Mouse (Mus musculus) left cerebral cortex, adult 2 months (tissue): ENCODE measurements around the gene Dusp16. TPM values are rescaled to one million over a fixed set of nuclear protein-coding genes. Genes with fewer than 3 reads are reported as not detected.

Experiments
- DNase-seq, 2 experiments: peaks; one replicate each; pipeline ENCODE4 v3.0.0; 2021 to 2022; ENCODE audit warnings: low spot score in 2 of 2, mixed read lengths in 1 of 2; ENCODE audit errors: extremely low spot score in 1 of 2
- H3K27ac ChIP-seq: fragments of 200-600 bp; 2 replicates; pipeline ENCODE4 v1.8.1; 2022
- H3K4me3 ChIP-seq: fragments of 200-600 bp; 2 replicates; pipeline ENCODE4 v1.8.1; 2022
- CTCF ChIP-seq: fragments of 200-600 bp; IDR thresholded peaks from 2 replicates; pipeline ENCODE4 v1.8.1; 2022; ENCODE audit warnings: antibody characterized with exemption, mild to moderate bottlenecking, moderate library complexity
- intact Hi-C: fragments of 180-260 bp; cut with DNase I; formaldehyde crosslinking; loops from one replicate; pipeline ENCODE4 v1.15.1; 2025
- total RNA-seq, 2 experiments: library from RNA; stranded (reverse); gene quantifications; 2 replicates each; pipeline ENCODE4 v1.2.3; 2021

The Dusp16 gene
- total RNA-seq, 2 experiments from 2014 or later, result 9.9 to 11.2 TPM

DNA sequence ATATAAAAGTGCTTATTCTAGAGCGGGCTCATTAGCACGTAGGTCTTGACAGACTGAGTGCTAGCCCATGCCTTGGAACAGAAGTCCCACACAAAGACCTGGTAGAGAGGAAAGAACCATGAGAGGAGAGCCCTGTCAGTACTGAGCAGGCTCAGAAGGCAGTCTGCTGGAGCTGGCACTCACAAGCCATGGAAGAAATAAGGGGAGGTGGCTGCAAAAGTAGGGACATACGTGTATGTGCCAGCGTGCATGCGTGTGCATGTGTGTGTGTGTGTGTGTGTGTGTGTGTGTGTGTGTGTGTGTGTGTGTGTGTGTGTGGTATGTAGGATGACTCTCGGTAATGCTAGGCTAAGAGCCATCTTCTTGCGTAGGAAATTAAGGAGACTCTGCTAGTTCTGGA is 69.1 kb downstream of the Dusp16 start:
- intact Hi-C loops, result no loop called here
- no peak for TF ChIP-seq CTCF
- no peak overlapping the region for H3K27ac ChIP-seq
- no peak for DNase-seq
- H3K4me3 ChIP-seq, result no peak overlapping the region

DNA sequence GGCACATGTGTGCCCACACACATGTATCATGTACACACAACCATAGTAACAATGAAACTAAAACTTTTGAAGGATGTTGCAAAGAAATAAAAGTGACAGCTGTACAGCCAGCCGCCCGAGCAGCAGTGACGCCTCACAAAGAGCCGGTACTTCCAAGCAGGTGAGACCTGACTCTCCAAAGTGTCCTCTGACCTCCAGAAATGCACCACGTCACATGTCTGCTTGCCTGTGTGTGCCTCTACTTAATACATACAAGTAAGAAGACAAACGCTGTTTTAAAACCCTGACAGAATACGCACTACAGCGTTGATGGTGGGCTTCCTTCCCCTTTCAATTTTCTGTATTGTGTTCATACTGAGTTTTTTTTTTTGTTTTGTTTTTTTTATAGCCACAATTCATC is 69.5 kb downstream of the Dusp16 start:
- TF ChIP-seq CTCF, result no peak
- DNase-seq, result no peak
- Histone ChIP-seq H3K27ac (no peak overlapping the region), H3K4me3 (no peak overlapping the region)
- intact Hi-C loops, result no loop called here

DNA sequence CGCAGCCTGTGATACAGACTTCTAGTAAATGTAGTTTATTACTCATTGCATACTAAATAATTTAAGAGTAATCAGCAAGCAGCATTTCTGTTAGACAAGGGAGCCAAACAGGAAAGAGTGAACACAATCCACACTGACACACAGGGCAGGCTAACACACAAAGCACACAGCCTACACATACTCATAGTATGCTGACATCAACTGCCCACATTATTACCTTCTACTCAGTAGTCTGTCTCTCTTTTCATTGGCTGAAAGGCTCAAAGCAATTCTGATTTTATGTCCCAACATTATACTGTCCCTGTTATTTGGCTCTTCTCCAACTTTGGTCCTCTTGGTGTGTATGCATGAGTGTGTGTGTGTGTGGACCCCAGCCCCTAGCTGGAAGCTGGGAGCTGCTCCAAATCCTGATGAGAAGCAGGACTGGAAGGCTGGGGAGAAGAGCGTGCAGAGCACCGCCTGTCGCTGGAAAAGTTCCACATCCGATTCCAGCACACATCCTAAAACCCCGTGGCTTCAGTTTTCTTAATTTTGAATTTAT is 70.6 kb downstream of the Dusp16 start:
- no peak for DNase-seq
- intact Hi-C loops, result no loop called here
- H3K27ac ChIP-seq, result no peak overlapping the region
- TF ChIP-seq CTCF, result no peak
- no peak overlapping the region for H3K4me3 ChIP-seq

DNA sequence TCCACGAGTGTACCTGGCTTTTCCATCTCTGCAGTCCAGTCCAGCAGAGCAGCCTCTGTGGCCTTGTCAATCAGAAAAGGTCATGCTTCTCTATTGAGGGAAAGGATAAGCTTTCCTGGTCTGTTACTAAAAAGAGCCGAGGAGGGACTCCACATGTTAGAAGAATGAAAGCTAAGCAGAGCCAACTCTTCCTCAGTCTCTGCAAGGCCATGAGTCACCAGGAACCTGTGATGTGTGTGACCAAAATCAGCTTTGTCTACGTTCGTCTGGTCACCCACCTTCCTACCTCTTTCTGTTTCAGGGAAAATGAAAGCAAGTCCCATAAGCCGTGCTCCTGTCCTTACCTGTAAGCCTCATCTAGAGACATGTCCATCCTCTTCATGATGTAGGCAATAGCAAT is 72.3 kb downstream of the Dusp16 start:
- intact Hi-C loops, result no loop called here
- Histone ChIP-seq H3K27ac (no peak overlapping the region), H3K4me3 (no peak overlapping the region)
- TF ChIP-seq CTCF, result no peak
- no peak for DNase-seq

DNA sequence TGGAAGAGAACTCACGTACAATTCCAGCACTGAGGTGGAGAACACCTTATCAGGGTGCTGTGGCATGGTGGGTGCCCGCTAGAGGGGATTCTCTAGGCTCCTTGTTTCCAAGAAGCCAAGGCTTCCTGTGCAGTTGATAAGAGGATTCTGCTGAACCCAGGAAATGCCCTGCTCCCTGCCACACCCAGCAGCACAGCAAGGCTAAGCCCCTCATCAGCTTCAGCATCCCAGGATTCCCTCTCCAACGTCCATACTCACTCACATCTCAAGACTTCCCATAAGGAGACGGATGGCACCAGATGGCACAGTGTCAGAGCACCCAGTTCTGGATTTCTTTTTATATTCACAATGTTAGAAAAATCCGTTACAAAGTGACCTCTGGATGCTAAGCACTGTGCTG is 73.3 kb downstream of the Dusp16 start:
- no peak for TF ChIP-seq CTCF
- H3K27ac ChIP-seq, result no peak overlapping the region
- intact Hi-C loops, result loop anchor here (5.0 kb wide), 2 partner anchors 52 to 73 kb away; partner anchors contain the start of gene Dusp16
- H3K4me3 ChIP-seq, result no peak overlapping the region
- no peak for DNase-seq

DNA sequence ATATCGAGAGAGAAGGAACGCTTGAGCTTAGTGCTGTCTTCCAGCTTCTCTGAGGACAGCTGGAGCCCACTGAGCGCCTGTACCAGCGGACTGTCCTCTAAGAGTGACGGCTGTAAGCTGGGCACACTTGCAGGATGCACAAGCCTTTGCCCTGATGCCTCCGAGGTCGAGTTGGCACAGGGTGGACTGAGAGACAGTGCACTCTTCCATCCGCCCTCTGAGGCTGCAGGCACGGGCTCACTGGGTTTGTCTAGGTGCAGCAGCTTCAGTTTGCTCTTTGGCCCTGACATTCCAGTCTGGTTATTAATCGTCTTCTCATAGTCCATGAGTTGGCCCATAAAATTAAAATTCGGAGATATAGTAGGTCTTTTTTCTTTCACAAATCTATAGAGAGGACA is 73.8 kb downstream of the Dusp16 start:
- Histone ChIP-seq H3K27ac (no peak overlapping the region), H3K4me3 (no peak overlapping the region)
- TF ChIP-seq CTCF, result no peak
- intact Hi-C loops, result loop anchor here (5.0 kb wide), 2 partner anchors 51 to 74 kb away; partner anchors contain the start of gene Dusp16
- no peak for DNase-seq

DNA sequence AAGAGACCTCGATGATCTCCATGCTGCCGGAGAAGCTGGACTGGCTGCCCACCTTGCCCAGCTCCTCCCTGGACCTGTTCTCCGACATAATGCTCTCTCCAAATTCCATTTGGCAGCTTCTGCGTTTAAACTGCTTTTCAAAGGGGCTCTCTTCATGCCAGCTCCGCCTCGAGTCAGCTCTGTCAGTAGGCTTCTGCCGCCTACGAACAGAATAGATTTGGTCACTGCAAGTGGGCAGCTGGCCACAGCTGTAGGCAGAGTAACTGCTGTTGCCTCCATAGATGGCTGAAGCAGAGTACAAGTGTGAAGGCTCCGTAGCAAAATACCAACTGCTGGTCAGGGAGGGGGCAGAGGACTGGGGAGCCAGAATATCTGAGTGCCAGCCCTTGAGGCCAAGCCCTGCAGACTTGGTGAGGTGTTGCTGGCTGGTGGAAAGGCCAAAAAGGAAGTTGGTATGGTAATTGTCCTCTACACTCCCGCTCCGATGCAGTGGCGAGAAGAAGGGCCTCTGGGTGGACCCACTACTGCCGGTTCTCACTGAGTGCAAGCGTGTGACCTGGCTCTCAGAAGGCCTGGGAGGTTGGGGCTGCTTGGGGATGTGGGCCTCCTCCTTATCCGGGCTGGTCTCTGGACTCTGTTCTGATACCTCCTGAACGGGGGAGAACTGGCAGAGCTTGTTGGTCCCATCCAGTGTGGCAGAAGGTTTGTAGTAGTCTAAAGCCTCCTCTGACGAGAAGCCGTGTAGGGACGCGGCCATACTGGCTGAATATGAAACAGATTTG is 74.3 kb downstream of the Dusp16 start:
- intact Hi-C loops, result loop anchor here (5.0 kb wide), 2 partner anchors 51 to 74 kb away; partner anchors contain the start of gene Dusp16

DNA sequence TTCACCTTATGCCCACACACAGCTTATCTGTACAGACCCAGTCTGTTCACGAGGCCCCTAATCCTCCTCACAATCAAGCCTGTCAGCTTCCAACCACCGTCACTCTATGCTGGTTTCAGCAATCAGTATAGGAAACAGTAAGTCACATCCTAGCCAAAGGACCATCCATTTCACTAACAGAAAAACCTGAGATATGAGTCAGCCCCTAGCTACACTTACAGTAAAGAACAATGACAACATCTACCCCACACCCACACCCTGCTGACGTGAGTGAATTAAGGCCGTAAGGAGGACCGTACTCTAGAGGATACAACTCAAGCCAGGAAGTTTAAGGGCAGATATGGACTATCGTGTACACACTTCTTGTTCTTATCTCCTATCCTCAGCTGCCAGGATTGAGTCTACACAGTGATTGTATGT is 76.2 kb downstream of the Dusp16 start:
- TF ChIP-seq CTCF, result no peak
- intact Hi-C loops, result loop anchor here (5.0 kb wide), 2 partner anchors 49 to 76 kb away; partner anchors contain the start of gene Dusp16
- DNase-seq, result no peak
- H3K27ac ChIP-seq, result no peak overlapping the region
- H3K4me3 ChIP-seq, result no peak overlapping the region

More for the DNA sequence above, 74.3 kb downstream of the Dusp16 start:
- no peak for TF ChIP-seq CTCF
- H3K4me3 ChIP-seq, result no peak overlapping the region
- DNase-seq, result peak in 1 of 2 experiments; percentile 54
- peak overlapping the region; percentile 47; the same call in 1 of the 2 replicates for H3K27ac ChIP-seq

DNA sequence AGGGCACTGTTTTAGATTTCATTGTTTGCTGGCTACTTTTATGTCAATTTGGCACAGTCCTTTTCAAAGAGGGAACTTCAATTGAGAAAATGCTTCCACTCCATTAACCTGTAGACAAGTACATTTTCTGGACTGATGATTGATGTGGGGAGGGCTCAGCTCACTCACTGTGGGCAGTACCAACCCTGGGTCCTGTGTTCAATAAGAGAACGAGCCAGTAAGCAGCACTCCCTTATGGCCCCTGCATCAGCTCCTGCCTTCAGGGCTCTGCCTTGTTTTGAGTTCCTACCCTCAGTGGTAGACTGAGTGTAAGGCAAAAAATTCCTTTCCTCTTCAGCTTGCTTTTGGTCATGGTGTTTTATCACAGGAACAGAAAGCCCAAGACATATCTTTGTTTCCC is 78.5 kb downstream of the Dusp16 start:
- intact Hi-C loops, result no loop called here
- no peak overlapping the region for H3K27ac ChIP-seq
- no peak for DNase-seq
- no peak overlapping the region for H3K4me3 ChIP-seq
- TF ChIP-seq CTCF, result no peak

GRCm38 (mm10) chr6:134713321-134713720 is 79.1 kb downstream of the Dusp16 start:
- DNase-seq, result no peak
- intact Hi-C loops, result no loop called here
- H3K27ac ChIP-seq, result no peak overlapping the region
- TF ChIP-seq CTCF, result no peak
- H3K4me3 ChIP-seq, result no peak overlapping the region

DNA sequence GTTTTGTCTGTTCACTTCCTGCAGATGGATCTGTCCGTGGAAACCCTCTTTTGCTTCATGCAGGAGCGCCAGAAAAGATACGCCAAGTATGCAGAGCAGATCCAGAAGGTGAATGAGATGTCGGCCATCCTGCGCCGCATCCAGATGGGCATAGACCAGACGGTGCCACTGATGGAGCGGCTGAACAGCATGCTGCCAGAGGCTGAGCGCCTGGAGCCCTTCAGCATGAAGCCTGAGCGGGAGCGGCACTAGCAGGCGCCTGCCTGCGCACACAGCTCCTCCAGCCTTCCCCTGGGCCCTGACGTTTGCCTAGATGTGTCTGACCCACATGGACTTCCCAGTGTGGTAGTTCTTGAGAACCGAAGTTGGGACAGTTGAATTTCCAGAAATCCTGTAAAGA is 82.4 kb downstream of the Dusp16 start:
- DNase-seq, result no peak
- no peak overlapping the region for H3K27ac ChIP-seq
- intact Hi-C loops, result no loop called here
- no peak overlapping the region for H3K4me3 ChIP-seq
- no peak for TF ChIP-seq CTCF

GRCm38 (mm10) chr6:134706467-134706866 is 86.0 kb downstream of the Dusp16 start:
- DNase-seq, result no peak
- no peak overlapping the region for H3K4me3 ChIP-seq
- H3K27ac ChIP-seq, result no peak overlapping the region
- intact Hi-C loops, result no loop called here
- TF ChIP-seq CTCF, result no peak
